Mouse (Mus musculus): Measurements from ENCODE around the gene Pou1f1.

GRCm38 (mm10) chr16:65560996-65561962, 41.0 kb downstream of the Pou1f1 start:
- TF ChIP-seq CTCF (IDR thresholded peaks at IDR 0.05; ENCODE audit: control insufficient read depth, insufficient read depth, low read length) (no peak), POLR2A (IDR thresholded peaks at IDR 0.05; ENCODE audit: borderline replicate concordance, control insufficient read depth, low read depth, low read length) (no peak)

Data from bone marrow, adult 2 months (tissue).